Mouse (Mus musculus): Measurements from ENCODE around the gene Phf21a. TPM values are rescaled to one million over a fixed set of nuclear protein-coding genes. Genes with fewer than 3 reads are reported as not detected.

The Phf21a gene
- polyA plus RNA-seq, 1 experiment: 28.4 TPM

- H3K27ac ChIP-seq (ENCODE audit: insufficient read depth, low read depth, low read length): no peak overlapping the region
- no peaks in the 10 kb centered on the region for H3K4me1 ChIP-seq (ENCODE audit: control insufficient read depth, insufficient read depth, insufficient read length, low read length)
- WGBS: 92% methylated on average over 8 of the region's 8 CpGs
- TF ChIP-seq CTCF (IDR thresholded peaks at IDR 0.05; ENCODE audit: extremely low read depth, insufficient read length, insufficient replicate concordance, low read depth, low read length): no peak
- TF ChIP-seq POLR2A (IDR thresholded peaks at IDR 0.05; ENCODE audit: low read depth, low read length): no peak
- H3K36me3 ChIP-seq (ENCODE audit: control insufficient read depth, insufficient read depth, low read length): peaks cover 20% of the 10 kb centered on the region
- H3K27me3 ChIP-seq (ENCODE audit: control insufficient read depth, insufficient read depth, low read length): no peaks in the 10 kb centered on the region
- H3K4me3 ChIP-seq (ENCODE audit: low read depth, low read length): no peak overlapping the region
Observed at GRCm38 (mm10) chr2:92361795-92362194, 268.9 kb downstream of the Phf21a start.

- H3K36me3 ChIP-seq (ENCODE audit: control insufficient read depth, insufficient read depth, low read length): peaks cover 15% of the 10 kb centered on the region
Observed at GRCm38 (mm10) chr2:92362571-92363228, 269.8 kb downstream of the Phf21a start.

GRCm38 (mm10) chr2:92364086-92364485 is 271.2 kb downstream of the Phf21a start:
- WGBS: 96% methylated on average over 4 of the region's 4 CpGs
- Histone ChIP-seq H3K27me3 (ENCODE audit: control insufficient read depth, insufficient read depth, low read length) (no peaks in the 10 kb centered on the region), H3K27ac (ENCODE audit: insufficient read depth, low read depth, low read length) (no peak overlapping the region), H3K4me3 (ENCODE audit: low read depth, low read length) (no peak overlapping the region), H3K36me3 (ENCODE audit: control insufficient read depth, insufficient read depth, low read length) (peaks cover 12% of the 10 kb centered on the region; the same call in 1 of the 2 replicates), H3K4me1 (ENCODE audit: control insufficient read depth, insufficient read depth, insufficient read length, low read length) (0 out of 2 replicates have a peak, but pooled peaks cover 2% of the 10 kb centered on the region)
- no peak for TF ChIP-seq CTCF (IDR thresholded peaks at IDR 0.05; ENCODE audit: extremely low read depth, insufficient read length, insufficient replicate concordance, low read depth, low read length)
- no peak for TF ChIP-seq POLR2A (IDR thresholded peaks at IDR 0.05; ENCODE audit: low read depth, low read length)

More at GRCm38 (mm10) chr2:92362571-92363228, 269.8 kb downstream of the Phf21a start:
- 0 out of 2 replicates have a peak, but pooled peaks cover 2% of the 10 kb centered on the region for H3K4me1 ChIP-seq (ENCODE audit: control insufficient read depth, insufficient read depth, insufficient read length, low read length)
- H3K27me3 ChIP-seq (ENCODE audit: control insufficient read depth, insufficient read depth, low read length): no peaks in the 10 kb centered on the region
- H3K4me3 ChIP-seq (ENCODE audit: low read depth, low read length): no peak overlapping the region
- no peak overlapping the region for H3K27ac ChIP-seq (ENCODE audit: insufficient read depth, low read depth, low read length)
- 95% methylated on average over 6 of the region's 6 CpGs for WGBS
- no peak for TF ChIP-seq CTCF (IDR thresholded peaks at IDR 0.05; ENCODE audit: extremely low read depth, insufficient read length, insufficient replicate concordance, low read depth, low read length)
- TF ChIP-seq POLR2A (IDR thresholded peaks at IDR 0.05; ENCODE audit: low read depth, low read length): no peak

- no peak overlapping the region for H3K27ac ChIP-seq (ENCODE audit: insufficient read depth, low read depth, low read length)
- H3K36me3 ChIP-seq (ENCODE audit: control insufficient read depth, insufficient read depth, low read length): peaks cover 6% of the 10 kb centered on the region; the same call in 1 of the 2 replicates
- TF ChIP-seq POLR2A (IDR thresholded peaks at IDR 0.05; ENCODE audit: low read depth, low read length): no peak
- TF ChIP-seq CTCF (IDR thresholded peaks at IDR 0.05; ENCODE audit: extremely low read depth, insufficient read length, insufficient replicate concordance, low read depth, low read length): no peak
- 91% methylated on average over 10 of the region's 10 CpGs for WGBS
- no peaks in the 10 kb centered on the region for H3K27me3 ChIP-seq (ENCODE audit: control insufficient read depth, insufficient read depth, low read length)
- H3K4me3 ChIP-seq (ENCODE audit: low read depth, low read length): no peak overlapping the region
- peaks cover 8% of the 10 kb centered on the region for H3K4me1 ChIP-seq (ENCODE audit: control insufficient read depth, insufficient read depth, insufficient read length, low read length)
Observed at GRCm38 (mm10) chr2:92365568-92365967, 272.7 kb downstream of the Phf21a start.

- Histone ChIP-seq H3K36me3 (ENCODE audit: control insufficient read depth, insufficient read depth, low read length) (peaks cover 3% of the 10 kb centered on the region; the same call in 1 of the 2 replicates), H3K4me1 (ENCODE audit: control insufficient read depth, insufficient read depth, insufficient read length, low read length) (peaks cover 24% of the 10 kb centered on the region), H3K27ac (ENCODE audit: insufficient read depth, low read depth, low read length) (no peak overlapping the region), H3K27me3 (ENCODE audit: control insufficient read depth, insufficient read depth, low read length) (no peaks in the 10 kb centered on the region), H3K4me3 (ENCODE audit: low read depth, low read length) (no peak overlapping the region)
- TF ChIP-seq POLR2A (IDR thresholded peaks at IDR 0.05; ENCODE audit: low read depth, low read length) (no peak), CTCF (IDR thresholded peaks at IDR 0.05; ENCODE audit: extremely low read depth, insufficient read length, insufficient replicate concordance, low read depth, low read length) (no peak)
- WGBS: 48% methylated on average over 20 of the region's 20 CpGs
Observed at GRCm38 (mm10) chr2:92367383-92368029, 274.6 kb downstream of the Phf21a start.

- no peak for TF ChIP-seq CTCF (IDR thresholded peaks at IDR 0.05; ENCODE audit: extremely low read depth, insufficient read length, insufficient replicate concordance, low read depth, low read length)
- no peak for TF ChIP-seq POLR2A (IDR thresholded peaks at IDR 0.05; ENCODE audit: low read depth, low read length)
- Histone ChIP-seq H3K36me3 (ENCODE audit: control insufficient read depth, insufficient read depth, low read length) (no peaks in the 10 kb centered on the region), H3K4me1 (ENCODE audit: control insufficient read depth, insufficient read depth, insufficient read length, low read length) (peaks cover 38% of the 10 kb centered on the region), H3K27me3 (ENCODE audit: control insufficient read depth, insufficient read depth, low read length) (no peaks in the 10 kb centered on the region), H3K4me3 (ENCODE audit: low read depth, low read length) (peak overlapping the region; percentile 69), H3K27ac (ENCODE audit: insufficient read depth, low read depth, low read length) (no peak overlapping the region)
- WGBS: 7% methylated on average over 19 of the region's 19 CpGs
Observed at GRCm38 (mm10) chr2:92370375-92370774, 277.5 kb downstream of the Phf21a start.

All from small intestine, adult 2 months (tissue).